Comparison of ENCODE assay signal across 8 mouse cellular contexts in the genomic region with DNA sequence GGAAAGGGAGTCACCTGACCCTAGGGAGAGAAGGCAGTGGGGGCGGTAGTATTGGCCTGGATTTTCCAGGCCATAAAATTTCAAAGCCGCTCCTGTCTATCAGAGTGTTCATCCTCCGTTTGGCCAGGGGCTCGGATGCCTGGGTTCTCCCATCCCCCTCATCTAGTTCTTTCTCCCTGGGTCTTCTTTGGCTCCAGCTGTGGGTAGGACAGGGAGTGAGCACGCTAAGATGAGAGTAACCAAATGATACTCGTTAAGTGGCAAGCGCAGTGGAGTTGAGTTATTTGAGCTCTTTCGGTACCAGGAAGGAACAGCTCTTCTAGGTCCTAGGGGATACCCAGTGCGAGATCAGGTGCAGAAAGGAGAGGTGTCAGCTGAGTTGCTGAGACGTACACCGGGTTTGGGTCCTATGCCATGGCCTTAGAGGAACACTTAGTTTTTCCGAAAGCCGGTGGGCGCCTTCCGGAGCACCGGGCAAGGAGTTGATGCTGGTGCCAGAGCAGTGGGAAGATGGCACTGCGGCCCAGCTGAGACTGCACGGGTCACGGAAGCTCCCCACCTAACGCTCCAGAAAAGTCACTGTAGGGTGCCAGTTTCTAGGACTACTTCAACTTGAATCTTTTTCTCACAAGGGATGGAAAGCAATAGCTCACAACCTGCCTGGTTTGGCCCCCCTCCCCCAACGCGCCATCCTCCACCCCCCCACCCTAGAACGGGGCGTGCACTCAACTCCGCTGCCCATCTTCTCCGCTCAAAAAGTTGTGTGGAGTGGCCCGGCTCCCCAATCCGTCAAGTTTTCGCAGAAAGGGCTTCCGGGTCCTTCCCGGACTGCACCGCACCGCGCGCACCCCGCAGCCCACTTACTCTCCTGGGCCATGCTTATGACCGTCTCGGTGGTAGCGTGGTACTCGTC. TPM values are rescaled to one million over a fixed set of nuclear protein-coding genes. Genes with fewer than 3 reads are reported as not detected.
A peak's percentile ranks its signal among the peaks of the same experiment; 100 is the strongest.
DNase-seq lines count a peak whose midpoint lies in the region; ATAC-seq and TF ChIP-seq lines count a peak whose summit lies in the region.

No protein-coding gene starts in this region.

- H3K27ac ChIP-seq in liver, adult 2 months (replicated peaks; ENCODE audit: insufficient read depth, low read depth, low read length), result no peak overlapping the region
- H3K27ac ChIP-seq in cortical plate, adult 2 months (ENCODE audit: insufficient read depth, low read length), result no peak overlapping the region
- peak overlapping the region; percentile 95 for H3K27ac ChIP-seq in hindbrain, embryonic 14.5 days
- H3K27ac ChIP-seq in midbrain, embryonic 12.5 days (replicated peaks), result peak overlapping the region; percentile 91

- 7% methylated on average over 40 of the region's 40 CpGs for WGBS in liver, adult 2 months
- WGBS in hindbrain, embryonic 14.5 days, result under 1% methylated on average over 40 of the region's 40 CpGs
- under 1% methylated on average over 40 of the region's 40 CpGs for WGBS in midbrain, embryonic 12.5 days

- H3K9ac ChIP-seq in liver, adult 2 months (ENCODE audit: low read depth, low read length), result peak overlapping the region; percentile 48; the same call in 1 of the 2 replicates
- peak overlapping the region; percentile 81 for H3K9ac ChIP-seq in hindbrain, embryonic 14.5 days
- peak overlapping the region; percentile 79 for H3K9ac ChIP-seq in midbrain, embryonic 12.5 days (replicated peaks)

- no peaks in the 10 kb centered on the region for H3K79me2 ChIP-seq in liver, adult 2 months (ENCODE audit: control insufficient read depth, insufficient read depth, low read length)

- no peak for ATAC-seq in hindbrain, embryonic 14.5 days (ENCODE audit: low FRiP score)
- ATAC-seq in midbrain, embryonic 12.5 days (ENCODE audit: low FRiP score, low read depth), result no peak

- H3K9me3 ChIP-seq in hindbrain, embryonic 14.5 days (ENCODE audit: control insufficient read depth, low read length), result no peaks in the 10 kb centered on the region
- H3K9me3 ChIP-seq in midbrain, embryonic 12.5 days, result no peaks in the 10 kb centered on the region

- peaks cover 7% of the 10 kb centered on the region; the same call in 1 of the 2 replicates for H3K4me1 ChIP-seq in liver, adult 2 months (ENCODE audit: control insufficient read depth, insufficient read depth, low read length)
- H3K4me1 ChIP-seq in cortical plate, adult 2 months (ENCODE audit: control insufficient read depth, insufficient read depth, low read length), result no peaks in the 10 kb centered on the region
- H3K4me1 ChIP-seq in hindbrain, embryonic 14.5 days (replicated peaks; ENCODE audit: control insufficient read depth, insufficient read depth, low read length), result peaks cover 29% of the 10 kb centered on the region
- peaks cover 41% of the 10 kb centered on the region for H3K4me1 ChIP-seq in midbrain, embryonic 12.5 days

- H3K27me3 ChIP-seq in liver, adult 2 months (ENCODE audit: control insufficient read depth, insufficient read depth, low read length), result peaks cover 9% of the 10 kb centered on the region; the same call in 1 of the 2 replicates
- no peaks in the 10 kb centered on the region for H3K27me3 ChIP-seq in hindbrain, embryonic 14.5 days (ENCODE audit: control insufficient read depth, insufficient read depth, low read length)
- H3K27me3 ChIP-seq in midbrain, embryonic 12.5 days, result peaks cover 19% of the 10 kb centered on the region

- no peaks in the 10 kb centered on the region for H3K36me3 ChIP-seq in liver, adult 2 months (ENCODE audit: control insufficient read depth, insufficient read depth, low read length)
- peaks cover 23% of the 10 kb centered on the region for H3K36me3 ChIP-seq in hindbrain, embryonic 14.5 days (replicated peaks; ENCODE audit: control insufficient read depth, insufficient read depth)
- peaks cover 23% of the 10 kb centered on the region for H3K36me3 ChIP-seq in midbrain, embryonic 12.5 days

- no peak for TF ChIP-seq CTCF in liver, adult 2 months (IDR thresholded peaks at IDR 0.05; ENCODE audit: low read depth, low read length)
- TF ChIP-seq CTCF in cortical plate, adult 2 months (IDR thresholded peaks at IDR 0.05; ENCODE audit: extremely low read depth, insufficient read depth, low read length), result no peak

- no peak for TF ChIP-seq POLR2A in liver, adult 2 months (IDR thresholded peaks at IDR 0.05; ENCODE audit: extremely low read depth, insufficient read depth, low read length)
- TF ChIP-seq POLR2A in cortical plate, adult 2 months (IDR thresholded peaks at IDR 0.05; ENCODE audit: extremely low read depth, insufficient read depth, low read length), result no peak

- peak overlapping the region; percentile 93 for H3K4me2 ChIP-seq in hindbrain, embryonic 14.5 days (replicated peaks)
- H3K4me2 ChIP-seq in midbrain, embryonic 12.5 days (replicated peaks), result peak overlapping the region; percentile 93

- peak overlapping the region; percentile 55; the same call in 1 of the 2 replicates for H3K4me3 ChIP-seq in liver, adult 2 months (ENCODE audit: insufficient read depth, low read depth, low read length)
- H3K4me3 ChIP-seq in cortical plate, adult 2 months (ENCODE audit: insufficient read depth, low read length), result peak overlapping the region; percentile 65
- peak overlapping the region; percentile 55 for H3K4me3 ChIP-seq in hindbrain, embryonic 14.5 days (replicated peaks; ENCODE audit: low read length)
- peak overlapping the region; percentile 82 for H3K4me3 ChIP-seq in midbrain, embryonic 12.5 days

- no peak for DNase-seq in liver, adult 2 months (ENCODE audit: extremely low read depth, low read depth, low spot score)
- DNase-seq in liver, result no peak
- DNase-seq in hindbrain, embryonic 14.5 days (ENCODE audit: low spot score), result no peak
- no peak for DNase-seq in yolk sac, embryonic 10.5 days (ENCODE audit: low spot score)
- DNase-seq in right cerebral cortex, postnatal 36 days (ENCODE audit: low spot score in 2 of 2), result no peak
- DNase-seq in urinary bladder, postnatal 10 days (ENCODE audit: low spot score), result no peak

RNA-seq across cellular contexts. Expression of a gene that starts 0.9 kb away (rescaled TPM):
- total RNA-seq in liver, adult 2 months (2014; rRNA removed), result 0.09 and 0.13 TPM in 2 replicates
- polyA plus RNA-seq in liver, adult 2 months (2012; rRNA removed), result 0.04 and 0.05 TPM in 2 replicates
- polyA plus RNA-seq in cortical plate, adult 2 months (2012; rRNA removed), result 7.2 TPM in 2 replicates
- polyA plus RNA-seq in hindbrain, embryonic 14.5 days (2014; fragmentation: Nextera tagmentation; extraction: Ambion mirVana), result 5.9 and 6.7 TPM in 2 replicates
- polyA plus RNA-seq in midbrain, embryonic 12.5 days (2016; fragmentation: Nextera tagmentation; extraction: Ambion mirVana), result 10.8 and 12.0 TPM in 2 replicates

RNA-seq across cellular contexts. Expression of a gene that starts 10.2 kb away (rescaled TPM):
- total RNA-seq in liver, adult 2 months (2014; rRNA removed), result 4.1 and 5.2 TPM in 2 replicates
- 2.9 and 4.4 TPM in 2 replicates for polyA plus RNA-seq in liver, adult 2 months (2012; rRNA removed)
- polyA plus RNA-seq in cortical plate, adult 2 months (2012; rRNA removed), result 76.2 and 79.5 TPM in 2 replicates
- polyA plus RNA-seq in hindbrain, embryonic 14.5 days (2014; fragmentation: Nextera tagmentation; extraction: Ambion mirVana), result 215 and 239 TPM in 2 replicates
- 168 and 190 TPM in 2 replicates for polyA plus RNA-seq in midbrain, embryonic 12.5 days (2016; fragmentation: Nextera tagmentation; extraction: Ambion mirVana)

RNA-seq across cellular contexts. Expression of a gene that starts 32.0 kb away (rescaled TPM):
- 30.4 and 33.8 TPM in 2 replicates for total RNA-seq in liver, adult 2 months (2014; rRNA removed)
- 86.2 and 91.8 TPM in 2 replicates for polyA plus RNA-seq in liver, adult 2 months (2012; rRNA removed)
- polyA plus RNA-seq in cortical plate, adult 2 months (2012; rRNA removed), result 12.7 and 13.0 TPM in 2 replicates
- 17.6 and 20.4 TPM in 2 replicates for polyA plus RNA-seq in hindbrain, embryonic 14.5 days (2014; fragmentation: Nextera tagmentation; extraction: Ambion mirVana)
- 16.2 and 16.6 TPM in 2 replicates for polyA plus RNA-seq in midbrain, embryonic 12.5 days (2016; fragmentation: Nextera tagmentation; extraction: Ambion mirVana)

RNA-seq across cellular contexts. Expression of a gene that starts 33.2 kb away (rescaled TPM):
- 91.1 and 106 TPM in 2 replicates for total RNA-seq in liver, adult 2 months (2014; rRNA removed)
- polyA plus RNA-seq in liver, adult 2 months (2012; rRNA removed), result 192 and 226 TPM in 2 replicates
- 221 and 224 TPM in 2 replicates for polyA plus RNA-seq in cortical plate, adult 2 months (2012; rRNA removed)
- polyA plus RNA-seq in hindbrain, embryonic 14.5 days (2014; fragmentation: Nextera tagmentation; extraction: Ambion mirVana), result 228 and 269 TPM in 2 replicates
- polyA plus RNA-seq in midbrain, embryonic 12.5 days (2016; fragmentation: Nextera tagmentation; extraction: Ambion mirVana), result 235 and 249 TPM in 2 replicates

RNA-seq across cellular contexts. Expression of a gene that starts 43.0 kb away (rescaled TPM):
- 4.6 and 4.9 TPM in 2 replicates for total RNA-seq in liver, adult 2 months (2014; rRNA removed)
- 9.5 and 11.0 TPM in 2 replicates for polyA plus RNA-seq in liver, adult 2 months (2012; rRNA removed)
- polyA plus RNA-seq in cortical plate, adult 2 months (2012; rRNA removed), result 24.3 and 24.9 TPM in 2 replicates
- 6.2 and 7.2 TPM in 2 replicates for polyA plus RNA-seq in hindbrain, embryonic 14.5 days (2014; fragmentation: Nextera tagmentation; extraction: Ambion mirVana)
- polyA plus RNA-seq in midbrain, embryonic 12.5 days (2016; fragmentation: Nextera tagmentation; extraction: Ambion mirVana), result 2.1 TPM in 2 replicates

Comparison
In these comparisons a context has a peak if more than half of its experiments do, and no peak if none do; other contexts are left out.
1. H3K27ac ChIP-seq: peak in hindbrain, embryonic 14.5 days (single experiment) and midbrain, embryonic 12.5 days (single experiment); none in liver, adult 2 months (single experiment) and cortical plate, adult 2 months (single experiment).
2. RNA of a gene that starts 10.2 kb away (polyA plus RNA-seq): 215 to 239 TPM in hindbrain, embryonic 14.5 days, 168 to 190 TPM in midbrain, embryonic 12.5 days and 76.2 to 79.5 TPM in cortical plate, adult 2 months; 2.9 to 4.4 TPM in liver, adult 2 months; every median in the first group is over 10 times any median in the second.
3. Peak in every context shown above with its lines, with median percentiles within 50 percentile points of each other: H3K4me3 ChIP-seq and H3K9ac ChIP-seq.